Mouse (Mus musculus) embryo, embryonic 11 days (tissue): Measurements from ENCODE around the gene Gata5.

Experiments
- DNase-seq: peaks from one replicate; pipeline ENCODE4 v3.0.0-alpha.2; 2015

The Gata5 gene

DNA sequence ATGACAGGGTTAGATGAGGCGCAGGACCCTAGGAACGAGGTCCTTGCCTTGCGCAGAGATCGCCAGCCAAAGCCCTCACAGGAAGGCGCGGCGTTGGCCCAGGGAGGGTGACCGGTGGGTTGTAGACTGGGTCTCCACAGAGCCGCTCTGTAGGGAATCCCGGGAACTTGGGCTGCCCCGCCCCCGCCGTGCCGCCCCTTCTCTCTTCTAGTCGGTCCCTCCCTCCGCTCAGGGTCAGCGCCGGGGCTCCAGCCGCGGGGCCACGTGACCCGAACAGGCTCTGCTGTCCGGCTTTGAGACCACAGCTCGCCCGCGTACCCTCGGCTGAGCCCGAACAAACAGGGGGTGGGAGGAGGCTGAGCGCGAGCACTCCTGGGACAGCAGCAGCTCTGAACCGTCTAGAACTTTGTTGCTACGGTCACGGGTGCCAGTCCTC, at the start of gene Gata5:
TSS of gene Gata5 (minus strand) at position 149 of the 436 bp plus-strand sequence.
- DNase-seq: peak; percentile 86

DNA sequence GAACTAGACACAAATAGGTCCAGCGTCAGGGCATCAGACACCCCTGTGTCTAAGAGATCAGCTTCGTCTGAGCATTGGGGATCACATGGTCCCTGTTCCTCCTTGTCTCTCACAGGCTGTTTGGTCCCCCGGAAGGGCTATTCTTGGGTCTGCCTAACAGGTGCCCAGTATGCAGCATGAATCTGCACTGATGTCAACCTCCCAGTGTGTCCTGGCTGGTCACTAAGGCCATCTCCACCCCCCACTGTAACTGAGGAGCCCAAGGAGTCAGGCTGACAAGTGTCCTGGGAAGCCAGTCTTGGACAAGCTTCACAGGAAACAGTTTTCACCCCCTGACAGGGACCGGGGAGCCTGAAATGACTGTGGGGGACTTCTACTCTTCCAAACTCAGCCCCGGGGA, 42.2 kb upstream of the Gata5 start:
- no peak for DNase-seq

DNA sequence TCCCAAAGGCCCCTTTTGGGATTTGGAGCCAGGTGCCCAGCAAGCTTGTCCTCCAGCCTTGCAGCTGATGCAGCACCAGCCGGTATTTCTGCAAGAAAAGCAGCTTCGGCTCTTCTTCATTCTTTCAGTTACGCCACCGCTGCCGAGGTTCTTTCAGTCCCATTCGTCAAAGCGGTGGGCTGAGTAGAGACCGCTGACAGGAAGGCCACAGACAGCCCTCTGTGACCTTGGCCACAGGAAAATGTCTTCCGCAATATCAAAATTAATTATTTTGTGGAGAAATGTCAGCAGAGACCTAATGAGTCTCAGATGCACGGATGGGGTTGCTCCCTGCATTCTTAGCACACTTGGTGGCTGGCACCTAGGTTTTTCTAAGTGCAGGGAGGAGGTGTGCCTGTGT, 38.8 kb upstream of the Gata5 start:
- no peak for DNase-seq

DNA sequence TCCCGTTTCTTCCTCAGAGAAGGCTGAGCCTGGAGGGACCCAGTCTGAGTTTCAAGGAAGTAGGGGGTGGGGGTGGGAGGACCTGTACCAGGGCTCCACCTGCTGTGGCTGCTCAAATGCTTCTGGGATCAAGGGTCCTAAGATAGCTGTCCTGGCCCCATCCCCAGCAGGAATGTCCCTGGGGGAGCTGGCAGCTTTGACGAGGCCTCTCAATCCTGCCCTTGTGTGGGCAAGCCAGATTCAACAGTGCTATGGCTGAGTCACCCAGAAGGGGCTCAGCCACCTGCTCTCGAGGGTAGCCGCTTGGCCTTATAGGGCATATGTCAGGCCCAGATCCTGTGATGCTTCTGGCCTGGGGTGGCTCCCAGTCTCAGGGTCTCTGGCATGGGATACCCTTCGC, 33.9 kb upstream of the Gata5 start:
- no peak for DNase-seq

DNA sequence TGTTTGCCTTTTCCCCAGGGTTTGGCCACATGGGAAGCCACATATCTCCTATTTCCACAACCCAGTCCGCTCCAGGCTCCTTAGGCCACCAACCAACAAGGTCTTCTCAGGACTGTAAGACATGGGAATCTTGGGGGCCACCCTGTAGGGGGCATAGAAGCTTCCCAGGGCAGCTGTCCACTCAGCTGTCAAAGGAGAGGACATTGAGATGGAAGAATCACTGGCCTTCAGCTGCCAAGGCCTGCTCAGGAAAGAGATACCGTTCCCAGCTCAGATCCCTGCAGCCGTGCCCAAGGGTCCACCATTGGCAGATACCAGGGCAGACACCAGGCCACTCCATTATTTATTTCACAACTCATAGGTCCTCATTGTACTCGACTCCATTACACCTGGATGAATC, 32.9 kb upstream of the Gata5 start:
- no peak for DNase-seq

DNA sequence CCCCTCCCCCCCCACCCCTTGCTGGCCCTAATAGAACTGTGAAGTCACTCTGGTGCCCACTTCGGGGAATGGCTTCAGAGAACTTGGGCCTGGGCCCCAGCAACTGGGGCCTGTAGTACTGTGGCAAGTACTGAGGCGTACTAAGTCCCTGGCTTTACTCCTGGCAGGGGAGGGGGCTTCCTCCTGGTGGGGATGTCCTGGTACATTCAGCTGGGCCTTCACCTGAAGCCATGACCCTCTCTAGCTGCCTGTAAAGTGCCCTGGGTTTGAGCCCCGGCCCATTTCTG, 28.9 kb upstream of the Gata5 start:
- no peak for DNase-seq

DNA sequence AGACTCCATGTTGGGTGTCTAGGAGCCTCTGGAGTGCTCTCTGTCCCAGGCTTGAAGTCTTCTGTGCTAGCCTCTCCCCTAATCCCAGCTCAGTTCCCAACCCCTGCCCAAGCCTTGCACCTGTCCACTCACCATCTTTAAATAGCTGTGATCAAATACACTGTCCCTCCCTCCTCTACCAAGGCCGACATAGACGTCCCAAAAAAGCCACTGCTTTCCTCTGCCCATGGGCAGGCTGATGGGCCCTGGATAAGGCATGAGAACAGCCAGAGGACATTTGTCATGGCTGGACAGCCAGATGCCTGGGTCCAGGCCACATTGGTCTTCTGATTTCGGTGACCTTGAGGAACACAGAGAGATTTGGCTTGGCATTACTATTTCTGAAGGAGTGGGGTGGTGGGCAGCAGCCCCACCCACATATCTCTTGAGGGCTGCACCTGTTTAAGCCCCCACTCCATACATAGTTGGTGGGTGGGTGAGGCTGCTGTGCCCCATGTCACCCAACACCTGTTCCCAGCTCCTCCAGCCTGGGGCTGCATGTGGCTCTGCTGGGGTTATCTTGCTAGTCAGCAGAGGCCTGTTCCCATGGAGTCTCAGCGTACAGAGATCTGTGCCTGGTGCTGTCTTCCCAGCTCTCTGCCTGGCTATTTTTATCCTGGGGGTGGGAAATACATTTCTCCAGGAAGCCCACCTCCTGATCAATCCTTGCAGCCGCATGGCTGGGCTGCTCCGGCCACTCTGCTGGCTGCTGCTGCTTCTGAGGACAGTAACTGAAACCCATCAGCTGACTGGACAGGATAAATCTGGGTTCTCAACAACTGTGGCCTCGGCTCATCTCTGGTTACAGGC, 28.3 kb upstream of the Gata5 start:
- no peak for DNase-seq

DNA sequence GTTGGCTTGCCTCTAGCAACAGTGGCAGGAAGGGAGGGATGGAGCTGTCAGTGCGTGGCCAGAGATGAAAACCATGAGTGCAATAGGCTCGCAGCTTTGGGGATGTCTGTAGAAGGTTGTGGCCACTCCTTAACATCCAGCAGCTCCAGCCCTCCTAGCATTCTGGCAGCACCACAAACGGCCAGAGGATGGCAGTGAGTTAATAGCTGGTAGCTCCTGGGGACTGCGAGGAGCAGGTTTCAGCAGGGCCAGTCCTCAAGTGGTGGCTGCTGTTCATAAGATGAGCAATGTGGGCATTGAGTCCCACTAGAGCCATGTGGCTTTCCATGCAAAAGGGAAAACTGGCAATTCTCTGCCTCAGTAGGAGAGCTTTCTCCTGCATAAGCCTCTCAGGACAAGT, 24.6 kb upstream of the Gata5 start:
- peak; percentile 32 for DNase-seq

DNA sequence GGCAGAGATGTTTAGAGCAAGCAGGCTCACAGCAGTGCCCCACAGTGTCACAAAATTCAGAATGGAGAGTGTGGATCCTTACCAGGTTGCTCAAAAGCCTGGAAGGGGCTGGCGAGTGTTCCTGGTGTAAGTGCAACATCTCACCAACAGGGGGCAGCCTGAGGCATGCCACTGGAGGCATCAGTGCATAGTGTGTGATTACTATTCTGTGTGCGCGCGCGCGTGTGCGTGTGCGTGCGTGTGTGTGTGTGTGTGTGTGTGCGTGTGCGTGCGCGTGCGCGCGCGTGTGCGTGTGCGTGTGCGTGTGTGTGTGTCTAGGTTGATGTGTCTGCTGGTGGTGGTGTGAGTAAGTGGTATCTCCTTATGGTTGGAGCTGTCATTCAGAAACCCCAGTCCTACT, 18.8 kb upstream of the Gata5 start:
- peak; percentile 78 for DNase-seq

DNA sequence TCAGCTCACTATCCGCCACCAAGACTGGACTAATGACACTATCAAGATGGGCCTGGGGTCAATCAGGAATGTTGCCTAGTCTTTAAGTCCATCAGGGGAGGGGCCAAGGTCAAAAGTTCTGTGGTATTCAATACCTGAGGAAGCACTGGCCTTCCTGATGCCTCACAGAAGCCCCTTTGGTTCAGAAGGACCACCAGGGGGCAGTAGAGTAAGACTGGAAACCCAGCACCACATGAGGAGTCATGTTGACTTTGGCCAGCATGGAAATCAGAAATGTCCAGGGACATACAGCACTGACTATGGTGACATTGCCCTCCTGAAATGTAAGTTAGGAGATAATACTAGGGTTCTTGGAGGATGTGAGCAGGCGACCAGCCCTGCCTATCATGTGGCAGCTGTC, 16.2 kb upstream of the Gata5 start:
- DNase-seq: peak; percentile 54

DNA sequence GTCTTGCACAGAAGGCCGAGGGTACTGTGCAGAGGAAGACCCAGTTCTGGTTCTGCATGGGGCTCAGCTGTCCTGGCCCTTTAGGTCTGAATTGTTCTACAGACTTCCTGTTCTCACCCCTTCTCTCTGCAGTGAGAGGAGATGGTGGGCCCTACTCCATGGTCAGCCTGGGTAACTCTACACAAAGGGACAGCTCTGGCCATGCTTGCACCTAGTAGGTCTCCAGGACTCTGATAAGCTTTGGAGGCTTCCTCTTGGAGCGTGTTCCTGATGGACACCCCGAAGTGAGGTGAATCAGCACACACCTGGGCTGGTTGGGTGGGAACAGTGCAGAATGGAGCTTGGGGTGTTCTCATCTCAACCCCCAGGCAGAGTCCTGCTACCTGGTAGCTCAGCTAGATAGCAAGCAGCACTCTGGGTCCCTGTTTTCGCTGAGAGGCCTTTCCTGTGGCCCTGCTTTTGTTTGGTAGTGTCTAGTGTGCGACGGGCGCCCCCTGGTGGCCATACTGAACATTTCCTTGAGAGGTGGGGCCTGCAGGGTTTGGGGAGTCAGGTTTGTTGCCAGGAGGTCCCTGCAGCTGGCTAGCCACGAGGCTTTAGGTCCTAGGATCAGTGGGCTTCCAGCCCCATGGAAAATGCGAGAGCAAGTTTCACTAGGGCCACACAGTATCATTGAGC, 12.5 kb upstream of the Gata5 start:
- peak; percentile 87 for DNase-seq

DNA sequence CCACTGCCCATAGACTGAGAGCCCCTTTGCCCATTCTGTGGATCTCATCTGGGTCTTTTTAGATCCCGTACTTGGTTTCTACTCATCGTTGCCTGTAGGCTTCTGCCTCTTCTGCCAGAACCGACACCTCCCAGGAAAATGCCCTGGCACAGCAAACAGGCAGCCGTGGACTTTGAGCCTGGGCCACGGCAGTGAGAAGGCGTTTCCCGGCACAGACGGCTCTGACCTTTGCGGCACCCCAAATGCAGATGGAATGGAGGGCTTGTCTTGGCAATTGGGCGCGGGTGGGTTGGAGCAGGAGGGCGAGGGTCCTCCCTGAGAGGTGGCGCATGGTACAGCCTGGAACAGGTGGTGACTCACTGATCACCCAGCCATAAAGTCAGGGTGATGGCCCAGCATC, 8.6 kb upstream of the Gata5 start:
- DNase-seq: no peak

DNA sequence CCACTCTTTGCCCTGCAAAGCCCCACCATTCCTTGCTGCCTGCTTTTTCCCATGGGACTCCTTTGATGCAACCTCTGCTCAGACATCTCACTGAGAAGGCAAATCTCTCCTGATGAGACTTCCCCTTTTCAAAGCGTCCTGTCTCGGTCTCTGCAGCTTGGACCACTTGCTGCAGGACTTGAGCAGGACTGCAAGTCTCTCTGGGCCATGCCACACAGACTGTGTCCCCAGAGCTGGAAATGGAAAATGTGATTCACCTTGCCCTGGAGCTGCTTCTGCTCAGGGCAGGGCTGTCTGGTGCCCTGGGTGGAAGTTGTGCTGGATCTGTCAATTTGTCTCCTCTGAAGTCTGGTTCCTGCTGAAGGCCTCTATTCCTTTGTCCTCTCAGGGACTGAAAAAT, 7.7 kb upstream of the Gata5 start:
- no peak for DNase-seq

DNA sequence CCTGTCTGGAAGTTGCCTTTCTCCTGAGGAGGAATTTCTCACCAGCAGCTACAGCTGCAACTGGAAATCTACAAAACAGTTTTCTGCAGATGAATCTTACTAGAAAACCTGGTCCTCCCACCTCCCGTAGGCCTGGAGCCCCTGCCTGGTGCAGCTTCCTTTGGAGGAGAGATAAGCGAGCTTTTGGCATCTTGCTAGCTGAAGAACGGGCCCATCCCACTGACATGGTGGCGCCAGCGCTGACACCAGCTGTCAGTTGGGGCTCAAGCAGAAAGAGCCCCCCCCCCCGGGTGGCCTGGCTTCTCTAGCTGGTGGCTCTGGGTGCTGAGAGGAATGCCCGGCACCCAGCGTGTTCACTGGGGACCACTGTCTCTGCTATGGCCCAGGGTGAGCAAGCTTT, 6.7 kb upstream of the Gata5 start:
- no peak for DNase-seq

DNA sequence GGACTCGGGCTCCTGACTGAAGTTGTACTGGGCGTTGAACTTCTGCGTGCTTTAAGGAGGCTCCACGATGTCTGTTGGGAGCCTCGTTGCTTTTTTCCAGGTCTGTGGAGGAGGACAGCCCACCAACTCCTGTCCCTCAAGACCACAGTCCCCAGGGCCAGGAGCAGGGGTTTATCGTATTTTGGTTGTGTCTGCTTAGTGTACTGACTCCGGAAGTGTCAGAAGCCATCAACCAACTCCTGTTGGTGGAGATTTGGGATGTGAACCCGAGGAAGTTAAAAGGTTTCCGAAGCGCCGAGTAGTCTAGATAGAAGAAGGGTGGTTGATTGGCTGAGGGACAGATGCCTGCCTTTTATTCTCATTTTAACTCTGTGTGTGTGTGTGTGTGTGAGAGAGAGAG, 5.4 kb upstream of the Gata5 start:
- no peak for DNase-seq

DNA sequence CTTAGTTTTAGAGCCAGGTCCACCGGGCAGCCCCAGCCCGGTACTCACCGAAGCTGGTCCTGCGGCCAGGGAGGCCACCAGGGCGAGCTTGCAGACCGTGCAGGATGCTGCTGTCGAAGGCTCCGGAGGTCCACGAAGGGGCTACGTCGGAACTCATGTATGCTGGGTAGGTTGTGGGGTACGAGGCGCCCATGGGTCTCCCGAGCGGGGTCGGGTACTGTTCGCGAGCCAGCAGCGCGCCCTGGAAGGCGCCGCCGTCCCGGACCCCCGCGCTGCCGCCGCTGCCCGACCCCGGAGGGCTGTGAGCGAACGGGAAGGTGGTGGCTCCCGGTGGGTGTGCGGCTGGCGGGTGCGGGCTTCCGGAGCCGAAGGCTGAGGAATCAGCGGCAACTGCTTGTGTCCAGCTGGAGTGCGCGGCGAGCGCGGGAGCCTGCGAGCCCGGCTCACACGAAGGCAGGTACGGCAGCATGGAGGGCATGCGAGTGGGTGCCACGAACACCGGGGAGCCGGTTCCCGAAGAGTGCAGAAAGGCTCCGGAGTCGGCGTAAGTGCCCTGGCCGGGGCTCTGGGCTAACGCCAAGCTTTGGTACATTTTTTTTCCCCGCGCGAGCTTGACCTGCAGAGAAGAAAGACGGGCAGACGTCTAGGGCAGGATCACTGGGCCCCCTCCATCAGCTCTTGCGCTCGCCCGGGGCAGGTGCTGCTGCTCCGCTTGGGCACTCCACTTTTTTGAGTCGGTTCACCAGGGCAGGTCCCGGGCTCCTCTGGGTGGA, 535 bp downstream of the Gata5 start:
- peak; percentile 42 for DNase-seq

DNA sequence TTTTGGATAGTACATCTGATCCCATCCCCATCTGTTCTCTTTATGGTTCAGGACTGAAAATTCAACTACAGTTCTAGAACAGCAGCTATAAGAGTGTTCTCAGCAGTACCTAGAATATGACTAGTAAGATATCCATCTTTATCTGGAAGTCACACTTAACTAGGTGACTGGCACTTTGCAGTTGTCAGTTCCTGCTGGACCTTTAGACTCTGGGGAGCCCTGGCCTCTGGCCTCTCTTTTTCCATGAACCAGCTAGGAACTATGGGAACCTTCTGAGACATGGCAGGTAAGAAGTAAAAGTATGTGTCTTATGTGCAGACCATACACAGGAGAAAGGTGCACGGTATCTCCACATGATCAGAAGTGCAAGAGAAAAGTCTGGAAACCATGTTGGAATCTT, 5.0 kb downstream of the Gata5 start:
- no peak for DNase-seq

DNA sequence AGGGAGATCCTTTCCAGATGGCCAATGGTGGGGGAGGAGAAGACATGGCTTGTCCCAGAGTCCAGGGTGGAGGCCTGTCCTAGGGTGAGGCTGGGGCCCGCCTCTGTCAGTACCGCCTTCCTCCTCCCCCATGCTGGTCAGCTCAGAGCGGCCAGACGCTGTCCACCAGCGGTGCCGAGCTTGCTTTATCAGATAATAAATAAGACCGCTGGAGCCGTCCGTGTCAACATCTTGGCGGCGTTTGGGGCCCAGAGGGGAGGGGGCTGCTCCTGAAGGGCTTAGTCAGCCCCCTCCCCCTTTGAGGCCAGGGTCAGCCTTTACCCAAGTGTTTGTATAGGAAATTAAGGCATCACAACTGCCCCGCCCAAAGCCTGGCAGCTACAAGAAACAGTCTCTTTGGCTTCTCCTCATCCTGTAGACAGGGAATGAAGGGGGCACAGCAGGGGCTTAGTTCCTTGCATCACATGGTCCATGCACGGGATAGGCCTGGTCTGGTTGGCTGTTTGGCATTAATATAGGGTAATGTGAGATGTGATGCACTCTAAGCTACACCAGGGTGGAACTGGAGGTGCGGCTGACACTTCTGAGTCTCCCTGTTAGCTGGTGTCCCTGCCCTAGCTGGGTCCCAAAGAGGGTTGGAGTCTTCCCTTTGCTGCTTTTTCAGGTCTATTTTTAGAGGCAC, 11.7 kb downstream of the Gata5 start:
- peak; percentile 55 for DNase-seq

DNA sequence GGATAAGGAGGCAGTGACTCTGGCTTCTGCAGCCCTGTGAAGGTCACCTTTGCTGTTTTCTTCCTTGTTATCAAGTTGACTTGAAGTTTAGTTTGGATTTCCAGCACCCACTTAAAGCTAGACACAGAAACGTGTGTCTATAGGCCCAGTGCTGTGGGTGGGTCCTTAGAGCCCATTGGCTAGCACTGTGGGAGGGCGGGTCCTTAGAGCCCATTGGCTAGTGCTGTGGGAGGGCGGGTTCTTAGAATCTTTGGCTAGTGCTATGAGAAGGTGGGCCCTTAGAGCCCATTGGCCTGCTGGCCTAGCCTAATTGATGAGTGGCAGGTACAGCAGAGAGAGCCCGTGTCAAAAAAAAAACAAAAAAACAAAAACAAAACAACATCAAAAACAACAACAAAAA, 14.3 kb downstream of the Gata5 start:
- no peak for DNase-seq

DNA sequence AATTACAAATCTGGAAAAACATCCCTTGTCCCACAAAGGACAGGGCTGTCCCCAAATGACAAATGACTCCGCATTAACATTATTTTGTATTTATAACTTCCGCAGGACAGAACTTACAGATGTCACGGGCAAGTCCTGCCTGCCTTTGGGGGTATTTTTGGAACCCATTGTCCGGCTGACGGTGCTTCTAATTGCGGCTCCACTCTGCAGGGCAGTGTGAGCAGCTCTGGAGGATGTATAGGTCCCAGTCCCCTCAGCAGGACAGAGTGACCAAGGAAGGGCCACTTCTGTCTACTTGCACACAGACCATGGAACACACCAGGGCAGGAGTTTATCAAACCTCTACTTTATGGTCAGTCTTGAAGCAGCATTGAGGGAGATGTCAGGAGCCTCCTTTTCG, 16.9 kb downstream of the Gata5 start:
- no peak for DNase-seq

DNA sequence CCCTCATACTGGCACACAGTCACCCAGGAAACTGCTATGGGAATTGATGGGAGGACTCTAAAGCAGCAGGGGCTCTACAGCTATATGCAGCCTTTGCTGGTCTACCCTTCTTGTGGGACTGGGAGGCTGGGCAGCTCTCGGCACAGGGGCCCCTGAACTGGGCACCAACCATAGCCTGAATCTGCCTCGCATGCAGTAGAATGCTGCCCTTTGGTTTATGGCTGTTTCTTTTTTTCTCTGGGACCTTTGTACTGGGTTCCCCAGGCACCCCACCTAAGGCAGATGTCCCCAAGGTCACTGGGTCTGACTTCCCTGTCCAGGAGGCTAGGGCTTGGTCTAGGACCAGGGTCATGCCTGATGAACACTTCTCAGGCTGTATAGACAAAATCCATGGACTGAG, 20.2 kb downstream of the Gata5 start:
- DNase-seq: no peak

DNA sequence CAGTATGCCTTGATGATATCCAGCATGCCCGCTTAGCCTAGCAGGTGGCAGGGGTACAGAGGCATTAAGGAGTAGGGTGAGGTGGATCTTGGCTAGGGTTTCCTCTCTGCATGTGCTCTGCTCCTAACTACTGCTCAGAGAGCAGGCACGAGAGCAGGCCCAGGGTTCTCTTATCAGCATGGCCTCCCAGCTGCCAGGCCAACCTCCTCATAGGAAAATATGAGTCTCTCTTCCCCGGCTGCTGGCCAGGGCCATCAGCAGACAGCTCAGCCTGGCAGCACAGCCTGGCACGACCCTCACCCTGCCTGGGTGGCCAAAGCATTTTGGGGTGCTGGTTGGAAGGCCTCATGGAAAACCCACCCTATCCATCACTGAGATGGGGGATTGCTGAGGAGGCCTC, 23.4 kb downstream of the Gata5 start:
- DNase-seq: no peak

DNA sequence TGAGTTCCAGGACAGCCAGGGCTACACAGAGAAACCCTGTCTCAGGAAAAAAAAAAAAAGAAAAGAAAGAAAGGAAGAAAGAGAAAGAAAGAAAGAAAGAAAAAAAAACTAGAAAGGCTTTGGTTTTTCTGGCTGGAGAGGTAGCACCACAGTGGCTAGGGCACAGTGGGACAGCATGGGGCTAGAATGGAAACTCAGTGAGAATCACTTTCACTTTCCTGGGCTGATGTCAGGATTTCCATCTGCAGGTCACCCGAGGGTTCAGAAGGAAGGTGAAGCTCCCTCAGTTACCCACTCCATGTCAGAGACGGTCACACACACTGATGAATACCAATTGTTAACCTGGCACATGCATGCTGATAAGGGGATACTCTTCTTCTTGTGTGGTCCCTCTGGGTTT, 26.8 kb downstream of the Gata5 start:
- DNase-seq: no peak
